Comparison of ENCODE assay signal across 8 mouse cellular contexts in the genomic region with DNA sequence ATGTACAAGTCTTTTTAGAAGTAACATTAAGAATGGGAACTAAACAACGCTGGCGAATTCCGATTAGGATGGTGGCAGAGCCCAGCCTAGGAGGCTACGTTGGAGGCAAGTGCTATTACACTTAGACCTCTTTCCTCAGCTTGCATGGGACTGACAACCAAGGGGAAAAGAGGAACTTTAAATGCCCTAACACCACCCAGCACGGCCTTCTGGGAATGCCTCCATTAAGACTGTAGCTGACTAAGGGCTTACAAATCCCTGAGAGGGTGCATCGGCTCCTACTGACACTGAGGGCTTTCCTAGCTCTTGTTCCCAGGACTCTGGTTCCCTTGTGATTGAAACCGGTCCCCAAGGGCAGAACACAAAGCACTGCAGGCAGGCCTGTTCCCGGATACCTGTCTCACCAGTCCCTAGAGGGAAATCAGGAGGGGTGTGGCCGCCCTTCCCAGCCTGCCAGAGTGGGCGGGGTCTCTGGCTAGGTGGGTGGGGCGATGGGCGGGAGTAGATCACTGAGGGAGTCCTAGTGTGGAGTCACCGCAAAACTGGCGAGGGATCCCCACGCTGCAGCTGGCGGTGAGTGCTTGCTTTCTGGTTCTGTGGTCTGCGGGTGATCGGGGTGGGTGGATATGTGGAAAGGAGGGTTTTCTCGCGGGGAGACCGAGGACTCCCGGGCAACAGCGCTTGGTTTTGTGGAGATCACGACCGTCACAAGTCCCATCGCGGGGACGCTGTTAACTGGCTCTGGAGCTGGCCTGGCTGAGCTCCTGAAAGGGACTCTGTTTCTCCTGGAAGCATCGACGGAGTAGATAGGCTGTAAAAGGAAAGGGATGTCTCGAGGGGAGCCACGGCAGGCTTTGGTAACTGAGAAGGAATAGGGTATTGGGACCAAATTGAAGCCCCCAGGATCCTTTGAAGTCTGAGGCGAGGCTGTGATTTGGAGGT. TPM values are rescaled to one million over a fixed set of nuclear protein-coding genes. Genes with fewer than 3 reads are reported as not detected.
DNase-seq lines count a peak whose midpoint lies in the region; ATAC-seq and TF ChIP-seq lines count a peak whose summit lies in the region.

A gene (plus strand): TSS at position 479 of the 942 bp plus-strand sequence.

- TF ChIP-seq POLR2A in cerebellum, adult 2 months (IDR thresholded peaks at IDR 0.05; ENCODE audit: borderline replicate concordance, insufficient read depth, low read length): no peak
- no peak for TF ChIP-seq POLR2A in spleen, adult 2 months (IDR thresholded peaks at IDR 0.05; ENCODE audit: low read depth, low read length)

- H3K9me3 ChIP-seq in hindbrain, embryonic 11.5 days (ENCODE audit: control insufficient read depth, low read length): no peaks in the 10 kb centered on the region
- no peaks in the 10 kb centered on the region for H3K9me3 ChIP-seq in limb, embryonic 12.5 days
- no peaks in the 10 kb centered on the region for H3K9me3 ChIP-seq in midbrain, embryonic 11.5 days (ENCODE audit: control insufficient read depth, low read length)

- H3K27ac ChIP-seq in cerebellum, adult 2 months (ENCODE audit: insufficient read depth, low read length): no peak within 1 kb of the TSS
- no peak within 1 kb of the TSS for H3K27ac ChIP-seq in hindbrain, embryonic 11.5 days (ENCODE audit: low read depth, low read length)
- H3K27ac ChIP-seq in limb, embryonic 12.5 days: no peak within 1 kb of the TSS
- no peak within 1 kb of the TSS for H3K27ac ChIP-seq in midbrain, embryonic 11.5 days (ENCODE audit: low read depth, low read length)
- no peak within 1 kb of the TSS; the same call in 1 of the 2 replicates for H3K27ac ChIP-seq in spleen, adult 2 months (ENCODE audit: insufficient read depth, low read length)

- 16% methylated on average over 33 of the region's 33 CpGs for WGBS in cerebellum, adult 2 months
- WGBS in hindbrain, embryonic 11.5 days: 10% methylated on average over 33 of the region's 33 CpGs
- WGBS in limb, embryonic 12.5 days: 8% methylated on average over 33 of the region's 33 CpGs
- WGBS in midbrain, embryonic 11.5 days: 9% methylated on average over 33 of the region's 33 CpGs
- 15% methylated on average over 33 of the region's 33 CpGs for WGBS in spleen, adult 2 months

- no peak within 1 kb of the TSS for H3K4me3 ChIP-seq in cerebellum, adult 2 months (replicated peaks; ENCODE audit: insufficient read depth, low read depth, low read length)
- peak within 1 kb of the TSS; percentile 28 for H3K4me3 ChIP-seq in hindbrain, embryonic 11.5 days (ENCODE audit: low read depth, low read length)
- peak within 1 kb of the TSS; percentile 42 for H3K4me3 ChIP-seq in limb, embryonic 12.5 days (replicated peaks)
- H3K4me3 ChIP-seq in midbrain, embryonic 11.5 days (ENCODE audit: low read depth, low read length): peak within 1 kb of the TSS; percentile 35
- H3K4me3 ChIP-seq in spleen, adult 2 months (ENCODE audit: extremely low read depth, insufficient read depth, insufficient read length): peak within 1 kb of the TSS; percentile 39; the same call in 1 of the 2 replicates

- peak; percentile 97 for DNase-seq in ZHBTc4 (ENCODE audit: low read depth, low spot score)
- peak; percentile 21 to 27 for DNase-seq in cerebellum, adult 2 months
- DNase-seq in forelimb bud, embryonic 11.5 days (ENCODE audit: low read depth, low spot score): peak; percentile 57
- DNase-seq in hindbrain, embryonic 11.5 days (ENCODE audit: low spot score): peak; percentile 75
- DNase-seq in midbrain, embryonic 11.5 days (ENCODE audit: low spot score, missing footprints): peak; percentile 95
- peak in 1 of 2 experiments; percentile 79 for DNase-seq in spleen, adult 2 months (ENCODE audit: low read depth in 1 of 2, low spot score in 2 of 2)
- no peak for DNase-seq in layer of hippocampus, adult 9-10 months (ENCODE audit: low spot score)

- no peaks in the 10 kb centered on the region for H3K4me1 ChIP-seq in cerebellum, adult 2 months (ENCODE audit: control insufficient read depth, insufficient read depth, low read length)
- no peaks in the 10 kb centered on the region; the same call in 1 of the 2 replicates for H3K4me1 ChIP-seq in hindbrain, embryonic 11.5 days (replicated peaks; ENCODE audit: control insufficient read depth, insufficient read depth, low read length)
- H3K4me1 ChIP-seq in limb, embryonic 12.5 days (replicated peaks): peaks cover 15% of the 10 kb centered on the region
- peaks cover 3% of the 10 kb centered on the region; the same call in 1 of the 2 replicates for H3K4me1 ChIP-seq in midbrain, embryonic 11.5 days (ENCODE audit: control insufficient read depth, insufficient read depth, low read length)
- H3K4me1 ChIP-seq in spleen, adult 2 months (ENCODE audit: control insufficient read depth, insufficient read depth, insufficient read length): peaks cover 41% of the 10 kb centered on the region

- H3K4me2 ChIP-seq in hindbrain, embryonic 11.5 days (replicated peaks; ENCODE audit: low read depth, low read length): peak within 1 kb of the TSS; percentile 48
- H3K4me2 ChIP-seq in limb, embryonic 12.5 days: peak within 1 kb of the TSS; percentile 68
- peak within 1 kb of the TSS; percentile 66 for H3K4me2 ChIP-seq in midbrain, embryonic 11.5 days

- no peaks in the 10 kb centered on the region for H3K36me3 ChIP-seq in hindbrain, embryonic 11.5 days (ENCODE audit: control insufficient read depth, insufficient read depth, low read length)
- H3K36me3 ChIP-seq in limb, embryonic 12.5 days: no peaks in the 10 kb centered on the region
- H3K36me3 ChIP-seq in midbrain, embryonic 11.5 days (ENCODE audit: control insufficient read depth, insufficient read depth, low read length): no peaks in the 10 kb centered on the region
- H3K36me3 ChIP-seq in spleen, adult 2 months (ENCODE audit: control insufficient read depth, insufficient read depth, low read length): no peaks in the 10 kb centered on the region

- H3K27me3 ChIP-seq in cerebellum, adult 2 months (ENCODE audit: control insufficient read depth, insufficient read depth, low read length): no peaks in the 10 kb centered on the region
- no peaks in the 10 kb centered on the region; the same call in 1 of the 2 replicates for H3K27me3 ChIP-seq in hindbrain, embryonic 11.5 days (ENCODE audit: control insufficient read depth, insufficient read depth, low read length)
- H3K27me3 ChIP-seq in limb, embryonic 12.5 days: peaks cover 9% of the 10 kb centered on the region
- peaks cover 5% of the 10 kb centered on the region; the same call in 1 of the 2 replicates for H3K27me3 ChIP-seq in midbrain, embryonic 11.5 days (ENCODE audit: control insufficient read depth, insufficient read depth, low read length)
- H3K27me3 ChIP-seq in spleen, adult 2 months (ENCODE audit: control insufficient read depth, insufficient read depth, low read length): no peaks in the 10 kb centered on the region

- H3K9ac ChIP-seq in hindbrain, embryonic 11.5 days (ENCODE audit: low read depth, low read length): peak within 1 kb of the TSS; percentile 49
- peak within 1 kb of the TSS; percentile 52; the same call in 1 of the 2 replicates for H3K9ac ChIP-seq in limb, embryonic 12.5 days (replicated peaks)
- peak within 1 kb of the TSS; percentile 64 for H3K9ac ChIP-seq in midbrain, embryonic 11.5 days (ENCODE audit: low read length)

- peak; percentile 59; the same call in 1 of the 2 replicates for ATAC-seq in hindbrain, embryonic 11.5 days (ENCODE audit: low FRiP score)
- ATAC-seq in limb, embryonic 12.5 days (ENCODE audit: insufficient number of reproducible peaks, insufficient read depth, low FRiP score, low TSS enrichment, low read depth): no peak
- peak; percentile 63; the same call in 1 of the 2 replicates for ATAC-seq in midbrain, embryonic 11.5 days (ENCODE audit: low FRiP score)

- TF ChIP-seq CTCF in cerebellum, adult 2 months (IDR thresholded peaks at IDR 0.05; ENCODE audit: borderline replicate concordance, insufficient read depth, low read depth, low read length): no peak
- TF ChIP-seq CTCF in spleen, adult 2 months (IDR thresholded peaks at IDR 0.05; ENCODE audit: extremely low read depth, insufficient read depth, insufficient read length, insufficient replicate concordance): no peak

RNA-seq across cellular contexts. Expression of the gene that starts here (rescaled TPM):
- polyA plus RNA-seq in cerebellum, adult 2 months (2012; rRNA removed): 0.11 and 0.28 TPM in 2 replicates
- polyA plus RNA-seq in hindbrain, embryonic 11.5 days (2014; fragmentation: Nextera tagmentation; extraction: Ambion mirVana): 0.13 and 0.14 TPM in 2 replicates
- polyA plus RNA-seq in limb, embryonic 12.5 days (2016; fragmentation: Nextera tagmentation; extraction: Ambion mirVana): 0.18 and 0.33 TPM in 2 replicates
- polyA plus RNA-seq in midbrain, embryonic 11.5 days (2014; fragmentation: Nextera tagmentation; extraction: Ambion mirVana): 0.04 and 0.14 TPM in 2 replicates
- 3.2 and 3.7 TPM in 2 replicates for polyA plus RNA-seq in spleen, adult 2 months (2012; rRNA removed)

Comparison
In these comparisons a context has a peak if more than half of its experiments do, and no peak if none do; other contexts are left out.
1. Peak in DNase-seq in cerebellum, adult 2 months; RNA of the gene not detected or under 1 TPM.
2. Peak in DNase-seq, ATAC-seq, H3K4me3 ChIP-seq, H3K9ac ChIP-seq and H3K4me2 ChIP-seq in hindbrain, embryonic 11.5 days; RNA of the gene not detected or under 1 TPM.
3. Peak in DNase-seq, ATAC-seq, H3K4me3 ChIP-seq, H3K9ac ChIP-seq and H3K4me2 ChIP-seq in midbrain, embryonic 11.5 days; RNA of the gene not detected or under 1 TPM.